Mouse (Mus musculus) forebrain, postnatal 0 days (tissue): ENCODE data around the gene Cort. TPM values are rescaled to one million over a fixed set of nuclear protein-coding genes. Genes with fewer than 3 reads are reported as not detected.
"Not testable (repeated sequence)": the region's sequence is repeated elsewhere in the genome, so short reads cannot be mapped to it uniquely, and the experiment has no call there.

Experiments used
- ATAC-seq: fragments of 200-750 bp; cut with Nextera tagmentation; 2 replicates; pipeline ENCODE4 v1.8.0; 2017; ENCODE audit warnings: mild to moderate bottlenecking, moderate library complexity
- DNase-seq: peaks from one replicate; pipeline ENCODE4 v3.0.0-alpha.2; 2015
- H3K27ac ChIP-seq: fragments of 300-500 bp; sonication (generic); 2 replicates; pipeline ENCODE4 v1.5.1; 2014; ENCODE audit warnings: low read depth, mild to moderate bottlenecking, antibody characterized with exemption, low read length, moderate library complexity, mixed read lengths
- H3K27me3 ChIP-seq: fragments of 300-500 bp; sonication (generic); 2 replicates; pipeline ENCODE4 v1.6.1; 2014; ENCODE audit warnings: mild to moderate bottlenecking, low read length, mixed read lengths; ENCODE audit not compliant: insufficient read depth
- H3K36me3 ChIP-seq: fragments of 300-500 bp; sonication (generic); 2 replicates; pipeline ENCODE4 v1.6.1; 2014; ENCODE audit warnings: mild to moderate bottlenecking, moderate library complexity; ENCODE audit not compliant: insufficient read depth
- H3K4me1 ChIP-seq: fragments of 300-500 bp; sonication (generic); 2 replicates; pipeline ENCODE4 v1.6.1; 2014; ENCODE audit warnings: antibody characterized with exemption; ENCODE audit not compliant: insufficient read depth
- H3K4me2 ChIP-seq: fragments of 300-500 bp; sonication (generic); 2 replicates; pipeline ENCODE4 v1.6.1; 2014; ENCODE audit warnings: low read depth, mild to moderate bottlenecking, moderate library complexity
- H3K4me3 ChIP-seq: fragments of 300-500 bp; sonication (generic); 2 replicates; pipeline ENCODE4 v1.5.1; 2014; ENCODE audit warnings: low read depth, low read length, mixed read lengths
- H3K9ac ChIP-seq: fragments of 300-500 bp; sonication (generic); 2 replicates; pipeline ENCODE4 v1.6.1; 2014; ENCODE audit warnings: mild to moderate bottlenecking
- H3K9me3 ChIP-seq: fragments of 300-500 bp; sonication (generic); 2 replicates; pipeline ENCODE4 v1.6.1; 2016; ENCODE audit warnings: low read length
- CTCF ChIP-seq: sonication (generic); IDR thresholded peaks from 2 replicates; pipeline ENCODE4 v1.5.1; 2016; ENCODE audit warnings: antibody characterized with exemption, control low read depth, low read depth
- WGBS: fragments of 180-500 bp; shearing (Covaris S2); extraction: QIAGEN DNeasy Blood & Tissue Kit; methylation state at CpG from one replicate; pipeline ENCODE4 v1.1.7; 2014; 5-methylcytosine and 5-hydroxymethylcytosine counted together
- polyA plus RNA-seq: library from polyadenylated mRNA; unstranded; fragments of >200 nt; fragmentation: Nextera tagmentation; extraction: Ambion mirVana; gene quantifications from 2 replicates; pipeline ENCODE4 v1.2.1, GENCODE M21; 2015
- total RNA-seq: library from RNA; depleted of rRNA; stranded (reverse); fragments of >200 nt; gene quantifications from 2 replicates; pipeline ENCODE4 v1.2.3, GENCODE M21; 2014

Cort gene
- total and polyA plus RNA-seq, 2 experiments from 2014 or later: 7.5 to 7.8 TPM

DNA sequence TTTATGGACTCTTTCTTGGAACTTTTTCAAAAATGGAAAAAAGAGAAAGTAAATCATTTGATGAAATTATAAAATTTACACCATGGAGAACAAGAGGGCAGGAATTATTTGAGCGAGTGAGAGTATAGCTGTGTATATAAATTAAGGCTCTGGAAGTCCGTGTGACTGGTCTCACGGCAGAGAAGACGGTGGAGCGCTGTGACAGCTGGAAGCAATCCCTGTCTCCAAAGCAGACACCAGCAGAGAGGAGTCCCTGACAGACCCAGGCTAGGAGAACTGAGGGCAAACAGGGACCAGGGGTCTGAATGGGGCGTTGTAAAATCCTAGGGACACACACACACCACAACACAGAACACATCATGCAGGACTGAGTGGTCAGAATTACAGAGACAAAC, 451 bp downstream of the Cort start:
- Histone ChIP-seq H3K36me3 (peaks cover 17% of the 10 kb centered on the region), H3K27me3 (no peaks in the 10 kb centered on the region), H3K9me3 (no peaks in the 10 kb centered on the region), H3K4me1 (no peaks in the 10 kb centered on the region), H3K27ac (no peak overlapping the region), H3K4me2 (no peak overlapping the region), H3K9ac (no peak overlapping the region), H3K4me3 (no peak overlapping the region)
- DNase-seq (no peak), ATAC-seq (no peak)
- WGBS: 84% methylated on average over 6 of the region's 6 CpGs
- TF ChIP-seq CTCF: no peak

DNA sequence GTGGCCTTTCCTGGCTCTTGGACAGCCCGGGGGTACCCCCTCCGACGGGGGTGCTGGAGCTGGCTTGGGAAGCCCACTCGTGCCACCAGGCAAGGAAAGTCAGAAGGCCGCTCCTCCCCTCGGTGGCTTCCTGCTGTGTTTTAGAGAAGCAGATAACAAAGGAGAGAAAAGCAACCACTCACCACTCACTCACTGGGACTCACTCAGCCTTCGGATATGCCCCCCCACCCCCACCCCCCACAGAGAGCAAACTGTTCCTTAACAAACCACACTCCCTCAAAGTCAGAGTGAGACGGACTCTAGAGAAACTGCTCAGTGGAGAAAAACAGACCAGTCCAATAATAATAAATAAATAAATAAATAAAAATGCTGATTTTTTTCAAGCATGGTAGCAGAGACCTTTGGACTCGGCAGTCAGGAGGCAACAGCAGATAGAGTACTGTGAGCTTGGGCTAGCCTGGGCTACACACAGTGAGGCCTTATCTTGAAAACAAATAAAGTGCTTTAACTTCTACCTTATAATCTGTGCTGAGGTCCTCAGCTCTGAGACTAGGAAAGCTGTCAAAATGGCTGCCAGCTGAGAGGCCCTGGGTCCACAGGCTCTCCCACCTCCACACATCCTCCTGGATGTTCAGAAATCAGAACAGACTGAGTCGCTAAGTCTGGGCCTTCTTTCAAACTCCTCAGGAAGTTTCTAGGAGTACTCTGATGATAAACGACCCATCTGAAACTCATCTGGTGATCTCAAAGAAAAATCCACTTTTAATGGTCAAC, 1.0 kb downstream of the Cort start:
- Histone ChIP-seq H3K4me1 (no peaks in the 10 kb centered on the region), H3K27me3 (no peaks in the 10 kb centered on the region), H3K27ac (no peak overlapping the region), H3K36me3 (peaks cover 16% of the 10 kb centered on the region), H3K9me3 (no peaks in the 10 kb centered on the region), H3K4me2 (no peak overlapping the region), H3K9ac (no peak overlapping the region), H3K4me3 (no peak overlapping the region)
- DNase-seq (no peak), ATAC-seq (no peak)
- TF ChIP-seq CTCF: no peak
- WGBS: 42% methylated on average over 11 of the region's 11 CpGs

DNA sequence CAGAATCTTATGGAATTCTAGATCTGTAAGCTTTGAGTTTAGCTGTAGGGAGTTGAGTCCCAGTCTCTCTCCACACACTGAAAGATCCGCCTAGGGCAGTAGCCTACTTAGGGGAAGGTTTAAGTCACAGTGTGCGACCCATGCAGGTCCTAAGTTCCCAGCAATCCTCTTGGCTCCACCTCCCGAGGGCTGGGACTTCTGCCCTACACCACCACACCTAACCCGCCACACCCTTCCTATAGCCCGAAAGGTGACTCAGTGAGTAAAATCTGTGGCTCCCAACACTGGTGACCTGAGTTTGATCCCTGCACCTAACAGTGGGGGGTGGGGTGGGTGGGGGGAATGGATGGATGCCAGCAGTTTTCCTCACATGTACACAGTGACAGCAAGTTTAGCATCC, 3.1 kb downstream of the Cort start:
- 62% methylated on average over 5 of the region's 5 CpGs for WGBS
- Histone ChIP-seq H3K4me1 (no peaks in the 10 kb centered on the region), H3K9ac (no peak overlapping the region), H3K4me3 (no peak overlapping the region), H3K4me2 (no peak overlapping the region), H3K36me3 (peaks cover 14% of the 10 kb centered on the region; the same call in 1 of the 2 replicates), H3K9me3 (no peaks in the 10 kb centered on the region), H3K27ac (no peak overlapping the region), H3K27me3 (no peaks in the 10 kb centered on the region)
- no peak for TF ChIP-seq CTCF
- ATAC-seq: no peak
- no peak for DNase-seq

DNA sequence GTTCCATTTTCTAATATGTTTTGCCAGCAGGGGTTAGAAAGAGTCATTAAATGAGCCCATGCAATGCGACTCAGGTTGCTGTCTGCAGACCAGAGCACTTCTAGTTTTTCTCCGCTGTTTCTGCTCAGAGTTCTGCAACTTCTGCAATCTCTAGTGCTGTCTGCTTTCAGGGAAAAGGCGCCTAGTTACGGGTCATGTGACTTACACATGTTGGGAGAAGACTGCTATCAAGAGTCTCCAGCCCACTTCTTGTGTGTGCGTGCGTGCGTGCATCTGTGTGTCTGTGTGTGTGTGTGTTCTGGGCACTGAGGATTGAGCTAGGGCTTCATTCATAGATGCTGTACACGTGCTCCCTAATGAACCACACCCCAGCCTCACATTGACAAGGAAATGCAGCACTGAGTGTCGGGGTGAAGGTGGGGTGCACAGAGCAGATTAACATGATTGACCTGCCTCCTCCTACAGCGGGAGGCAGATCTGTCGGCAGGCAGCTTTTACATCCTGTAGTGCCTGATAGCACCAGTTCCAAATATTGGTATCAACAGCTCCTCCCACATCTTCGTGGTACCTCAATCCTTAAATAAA, 6.5 kb downstream of the Cort start:
- not testable (repeated sequence) for H3K27me3 ChIP-seq, H3K4me1 ChIP-seq, H3K4me2 ChIP-seq, H3K27ac ChIP-seq, H3K9me3 ChIP-seq, H3K9ac ChIP-seq, DNase-seq, H3K4me3 ChIP-seq
- peaks cover 23% of the 10 kb centered on the region for H3K36me3 ChIP-seq
- ATAC-seq: 0 out of 2 replicates have a peak, but pooled peaks have one; percentile 23
- WGBS: 76% methylated on average over 12 of the region's 12 CpGs

DNA sequence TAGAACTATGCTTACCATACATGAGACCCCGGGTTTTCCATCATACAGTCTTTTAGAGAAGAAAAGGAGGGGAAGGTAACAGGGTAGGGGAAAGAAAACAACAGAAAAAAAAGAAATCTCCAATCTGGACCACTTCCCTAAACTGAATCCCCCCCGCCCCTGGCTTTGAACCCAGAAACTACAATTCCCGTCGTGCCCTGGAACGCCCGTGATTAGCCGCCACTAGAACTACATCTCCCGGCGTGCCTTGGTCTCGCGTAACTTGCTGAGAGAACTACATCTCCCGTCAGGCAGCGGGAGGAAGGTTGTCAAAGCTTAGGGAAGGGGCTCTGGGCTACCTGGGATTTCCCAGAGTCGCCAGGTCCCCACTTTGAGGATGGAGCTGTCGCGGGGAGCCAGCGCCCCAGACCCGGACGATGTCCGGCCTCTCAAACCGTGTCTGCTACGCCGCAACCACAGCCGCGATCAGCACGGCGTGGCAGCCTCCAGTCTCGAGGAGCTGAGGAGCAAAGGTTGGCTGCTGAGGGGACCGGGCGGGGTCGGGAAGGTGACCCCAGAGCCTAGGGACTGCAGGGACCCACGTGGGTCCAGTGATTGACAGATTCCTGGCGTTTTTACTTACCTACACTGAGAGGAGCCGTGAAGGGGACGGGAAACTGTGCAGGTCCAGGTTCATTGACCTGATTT, 22.5 kb downstream of the Cort start, which contains the start of gene Dffa:
TSS of gene Dffa (plus strand) at position 272 of the 687 bp plus-strand sequence.
- peaks cover 6% of the 10 kb centered on the region; the same call in 1 of the 2 replicates for H3K4me1 ChIP-seq
- peak; percentile 26 for TF ChIP-seq CTCF
- H3K27ac ChIP-seq: no peak within 1 kb of the TSS
- peak within 1 kb of the TSS; percentile 79 for H3K4me3 ChIP-seq
- H3K27me3 ChIP-seq: no peaks in the 10 kb centered on the region
- peak within 1 kb of the TSS; percentile 88 for H3K9ac ChIP-seq
- peaks cover 27% of the 10 kb centered on the region for H3K36me3 ChIP-seq
- peak within 1 kb of the TSS; percentile 69 for H3K4me2 ChIP-seq
- peak; percentile 95 for DNase-seq
- H3K9me3 ChIP-seq: no peaks in the 10 kb centered on the region
- WGBS: under 1% methylated on average over 35 of the region's 35 CpGs
- peak; percentile 94 for ATAC-seq

DNA sequence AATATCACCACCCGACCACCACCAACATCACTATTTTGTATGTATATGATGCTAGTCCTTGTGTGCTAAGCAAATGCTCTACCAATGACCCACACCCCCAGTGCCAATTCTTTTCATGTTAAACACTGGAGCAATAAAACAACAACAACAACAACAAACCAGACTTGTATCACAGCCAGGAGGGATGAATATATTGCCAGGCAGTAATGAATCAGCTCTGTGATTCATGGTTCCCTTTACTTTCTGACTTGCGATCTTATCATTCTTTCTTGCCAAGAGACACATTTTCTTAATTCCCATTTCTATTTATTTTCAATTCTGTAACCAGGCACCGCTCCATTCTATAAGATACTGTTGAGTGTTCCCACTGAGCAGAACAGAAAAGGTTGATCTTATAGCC, 25.1 kb downstream of the Cort start:
- ATAC-seq (no peak), DNase-seq (no peak)
- H3K9me3 ChIP-seq: no peaks in the 10 kb centered on the region
- TF ChIP-seq CTCF: no peak
- H3K9ac ChIP-seq: no peak overlapping the region
- H3K27me3 ChIP-seq: no peaks in the 10 kb centered on the region
- no peak overlapping the region for H3K27ac ChIP-seq
- no peak overlapping the region for H3K4me2 ChIP-seq
- peaks cover 11% of the 10 kb centered on the region; the same call in 1 of the 2 replicates for H3K4me1 ChIP-seq
- peaks cover 6% of the 10 kb centered on the region; the same call in 1 of the 2 replicates for H3K36me3 ChIP-seq
- no peak overlapping the region for H3K4me3 ChIP-seq
- 82% methylated on average over 3 of the region's 3 CpGs for WGBS

DNA sequence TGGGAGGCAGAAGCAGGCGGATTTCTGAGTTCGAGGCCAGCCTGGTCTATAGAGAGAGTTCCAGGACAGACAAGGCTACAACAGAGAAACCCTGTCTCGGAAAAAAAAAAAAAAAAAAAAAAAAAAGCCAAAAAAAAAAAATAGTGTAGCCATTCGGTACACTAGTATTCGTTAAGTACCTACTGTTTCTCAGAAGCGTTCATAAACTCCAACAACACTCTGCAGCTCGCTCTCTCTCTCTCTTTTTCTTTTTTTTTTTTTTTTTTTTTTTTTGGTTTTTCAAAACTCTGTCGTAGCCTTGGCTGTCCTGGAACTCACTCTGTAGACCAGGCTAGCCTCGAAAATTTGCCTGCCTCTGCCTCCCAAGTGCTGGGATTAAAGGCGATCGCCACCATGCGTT, 26.1 kb downstream of the Cort start:
- H3K9ac ChIP-seq, H3K36me3 ChIP-seq, DNase-seq, H3K27me3 ChIP-seq, H3K27ac ChIP-seq, ATAC-seq, H3K4me2 ChIP-seq, H3K4me3 ChIP-seq, H3K9me3 ChIP-seq: not testable (repeated sequence)
- 88% methylated on average over 12 of the region's 12 CpGs for WGBS
- peaks cover 11% of the 10 kb centered on the region; the same call in 1 of the 2 replicates for H3K4me1 ChIP-seq
